Mouse (Mus musculus) right cerebral cortex, postnatal 36 days (tissue): ENCODE data around the gene Pdcl2.

ENCODE experiments used
- DNase-seq, 2 experiments: peaks; one replicate each; pipeline ENCODE4 v3.0.0; 2022; ENCODE audit warnings: low spot score in 2 of 2, mixed read lengths in 1 of 2

The Pdcl2 gene

GRCm38 (mm10) chr5:76303745-76304451, 27.1 kb downstream of the Pdcl2 start:
- DNase-seq = peak; percentile 45 to 54

GRCm38 (mm10) chr5:76303379-76303744, 27.6 kb downstream of the Pdcl2 start:
- no peak for DNase-seq

GRCm38 (mm10) chr5:76302009-76302408, 28.9 kb downstream of the Pdcl2 start:
- no peak for DNase-seq

- DNase-seq = no peak
These were observed 41.7 kb downstream of the Pdcl2 start for GRCm38 (mm10) chr5:76289234-76289691.

- DNase-seq = no peak
These were observed 42.7 kb downstream of the Pdcl2 start for GRCm38 (mm10) chr5:76288256-76288655.

GRCm38 (mm10) chr5:76287062-76287461, 43.9 kb downstream of the Pdcl2 start:
- no peak for DNase-seq

- DNase-seq = no peak
These were observed 45.3 kb downstream of the Pdcl2 start for GRCm38 (mm10) chr5:76285699-76286098.

GRCm38 (mm10) chr5:76283890-76284289, 47.1 kb downstream of the Pdcl2 start:
- DNase-seq = no peak

GRCm38 (mm10) chr5:76274977-76275376, 56.0 kb downstream of the Pdcl2 start:
- no peak for DNase-seq
